Comparison of ENCODE assay signal across 33 mouse cellular contexts in genomic region chr1:128637230-128637740, GRCm38 (mm10).
"Had no signal": no experiment of that assay in that cellular context is flagged by ENCODE, and none has a peak within 500 bp of the region (broad histone marks: within the 10 kb centered on the region; RNA-seq: fewer than 3 reads in every experiment).

No protein-coding gene starts in this region.

- H3K9me3 ChIP-seq: heart, embryonic 10.5 days; heart, embryonic 12.5 days; heart, embryonic 13.5 days; heart, embryonic 15.5 days; hindbrain, embryonic 10.5 days; hindbrain, embryonic 12.5 days; hindbrain, embryonic 13.5 days; hindbrain, embryonic 15.5 days; intestine, embryonic 15.5 days; kidney, embryonic 15.5 days had no signal

- H3K4me2 ChIP-seq: heart, embryonic 11.5 days; heart, embryonic 12.5 days; heart, embryonic 13.5 days; heart, embryonic 15.5 days; hindbrain, embryonic 12.5 days; hindbrain, embryonic 13.5 days; hindbrain, embryonic 14.5 days; hindbrain, embryonic 15.5 days; intestine, embryonic 15.5 days; kidney, embryonic 15.5 days had no signal

- DNase-seq: heart, postnatal 10 days; heart, postnatal 14 days; heart, postnatal 36 days; heart, postnatal 4 days; kidney, adult 11 months; kidney, adult 18-20 months; kidney, adult 2 months; kidney, adult 8-10 months; kidney, adult 9 months; kidney, postnatal 14 days; kidney, postnatal 25 days; kidney, postnatal 36 days; layer of hippocampus, adult 9-11 months; layer of hippocampus, postnatal 36 days had no signal

- H3K27ac ChIP-seq: heart, embryonic 10.5 days; heart, embryonic 13.5 days; heart, embryonic 15.5 days; hindbrain, embryonic 10.5 days; hindbrain, embryonic 12.5 days; hindbrain, embryonic 13.5 days; hindbrain, embryonic 14.5 days; hindbrain, embryonic 15.5 days; hindbrain, postnatal 0 days; intestine, embryonic 15.5 days; kidney, embryonic 15.5 days; kidney, postnatal 0 days; layer of hippocampus, adult 2 months had no signal

- ATAC-seq: hindbrain, embryonic 16.5 days; hindbrain, postnatal 0 days; inflammation-experienced regulatory T-cells, adult 6 months; intestine, embryonic 15.5 days; intestine, embryonic 16.5 days; intestine, postnatal 0 days had no signal

- H3K36me3 ChIP-seq: heart, embryonic 10.5 days; heart, embryonic 12.5 days; heart, embryonic 13.5 days; heart, embryonic 15.5 days; hindbrain, embryonic 10.5 days; hindbrain, embryonic 12.5 days; hindbrain, embryonic 13.5 days; hindbrain, embryonic 15.5 days; intestine, embryonic 15.5 days; kidney, embryonic 15.5 days had no signal

- H3K4me1 ChIP-seq: heart, embryonic 15.5 days; intestine, embryonic 15.5 days had no signal

- H3K27me3 ChIP-seq: heart, embryonic 12.5 days; heart, embryonic 13.5 days; heart, embryonic 15.5 days; hindbrain, embryonic 12.5 days; hindbrain, embryonic 13.5 days; hindbrain, embryonic 15.5 days; intestine, embryonic 15.5 days; kidney, embryonic 15.5 days had no signal

- H3K4me3 ChIP-seq: heart, embryonic 10.5 days; heart, embryonic 12.5 days; heart, embryonic 13.5 days; heart, embryonic 15.5 days; hindbrain, embryonic 10.5 days; hindbrain, embryonic 12.5 days; hindbrain, embryonic 13.5 days; hindbrain, embryonic 15.5 days; intestine, embryonic 15.5 days; kidney, embryonic 15.5 days; layer of hippocampus, adult 2 months had no signal

- H3K9ac ChIP-seq: heart, embryonic 12.5 days; heart, embryonic 13.5 days; heart, embryonic 15.5 days; hindbrain, embryonic 12.5 days; hindbrain, embryonic 13.5 days; hindbrain, embryonic 14.5 days; hindbrain, embryonic 15.5 days; intestine, embryonic 15.5 days; kidney, embryonic 15.5 days had no signal
